Mouse (Mus musculus) gastrocnemius, postnatal 4 days (tissue): ENCODE results near the gene Itfg1. TPM values are rescaled to one million over a fixed set of nuclear protein-coding genes. Genes with fewer than 3 reads are reported as not detected.

Experiments
- DNase-seq, 2 experiments: peaks; one replicate each; pipeline ENCODE4 v3.0.0; 2021 to 2022; ENCODE audit warnings: low spot score in 2 of 2, mixed read lengths in 2 of 2
- microRNA-seq: library from miRNA; unstranded; fragments of <30 nt; microRNA quantifications from one replicate; pipeline ENCODE4 v1.2.0, GENCODE M21; 2021
- total RNA-seq, 2 experiments: library from RNA; stranded (reverse); gene quantifications; 2 replicates each; pipeline ENCODE4 v1.2.3; 2021

Itfg1 gene
- total RNA-seq, 2 experiments from 2014 or later, result 38.2 to 40.6 TPM

- DNase-seq, result no peak
These were observed 95.7 kb downstream of the Itfg1 start for GRCm38 (mm10) chr8:85745053-85745452.

- DNase-seq, result no peak
These were observed 110.2 kb downstream of the Itfg1 start for GRCm38 (mm10) chr8:85730545-85730944.

- no peak for DNase-seq
These were observed 123.5 kb downstream of the Itfg1 start for GRCm38 (mm10) chr8:85717271-85717670.

DNA sequence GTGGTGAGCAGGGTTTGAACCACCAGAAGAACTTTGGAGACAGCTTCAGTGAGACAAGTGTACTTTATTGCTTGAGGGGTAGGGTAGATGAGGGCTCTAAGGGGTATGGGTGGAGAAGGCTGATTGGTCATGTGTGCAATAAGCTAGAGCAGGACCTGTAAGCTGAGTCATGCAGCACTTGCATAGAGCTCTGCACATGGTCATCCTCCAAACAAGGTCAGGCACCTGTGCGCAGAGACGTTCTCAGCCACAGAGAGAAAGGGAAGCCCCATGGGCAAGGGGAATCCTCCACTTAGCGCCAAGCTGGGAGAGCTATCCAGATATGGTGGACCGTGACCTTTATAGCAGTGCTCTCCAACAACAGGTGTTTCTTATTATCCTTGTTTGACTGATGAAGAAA is 124.0 kb downstream of the Itfg1 start:
- DNase-seq, result no peak

DNA sequence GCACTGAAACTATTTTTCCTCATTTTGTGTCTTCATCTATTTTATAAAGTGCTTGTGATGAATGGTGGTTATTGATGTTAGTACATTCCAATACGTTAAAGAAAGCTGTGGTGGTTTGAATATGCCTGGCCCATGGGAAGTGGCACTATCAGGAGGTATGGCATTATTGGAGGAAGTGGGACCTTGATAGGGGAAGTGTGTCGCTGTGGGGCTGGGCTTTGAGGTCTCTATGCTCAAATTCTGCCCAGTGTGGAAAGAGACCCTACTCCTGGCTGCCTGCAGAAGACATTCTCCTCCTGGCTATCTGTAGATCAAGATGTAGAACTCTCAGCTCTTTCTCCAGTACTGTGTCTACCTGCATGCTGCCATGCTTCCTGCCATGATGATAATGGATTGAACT is 133.7 kb downstream of the Itfg1 start:
- DNase-seq, result no peak

DNA sequence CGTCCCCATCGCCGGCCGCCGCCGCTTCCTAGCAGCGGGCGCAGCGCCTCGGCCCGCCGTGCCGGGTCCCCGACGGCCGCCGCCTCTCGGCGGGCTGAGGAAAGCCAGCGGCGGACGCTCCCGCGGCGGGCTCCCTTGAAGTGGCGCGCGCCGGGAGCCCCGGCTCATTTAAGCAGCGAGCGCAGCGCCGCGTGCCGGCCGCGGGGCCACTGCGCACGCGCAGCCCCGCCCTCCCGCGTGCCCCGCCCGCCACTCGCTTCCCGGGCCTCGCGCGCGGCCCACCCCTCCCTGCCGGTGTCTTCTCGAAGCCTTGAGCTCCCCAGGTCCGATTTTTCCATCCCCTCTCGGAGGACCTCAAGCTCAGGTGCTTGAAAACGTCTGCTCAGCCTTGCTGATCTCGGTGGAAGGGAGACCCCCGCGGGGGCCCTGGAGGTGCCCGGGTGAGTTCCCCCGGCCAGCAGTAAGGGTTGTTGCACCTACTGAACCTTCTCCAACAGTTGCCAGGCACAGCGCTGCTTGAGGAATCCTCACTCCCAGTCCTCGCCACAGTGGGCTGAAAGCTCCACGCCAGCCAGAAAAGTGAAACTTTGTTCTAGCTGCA is 139.9 kb downstream of the Itfg1 start, which contains the start of gene Neto2:
TSS of gene Neto2 (minus strand) at position 174 of the 601 bp plus-strand sequence.
- peak; percentile 63 to 70 for DNase-seq

GRCm38 (mm10) chr8:85700101-85700750 is 140.5 kb downstream of the Itfg1 start:
- DNase-seq, result peak; percentile 36 to 68

GRCm38 (mm10) chr8:85699051-85699450 is 141.7 kb downstream of the Itfg1 start:
- DNase-seq, result peak; percentile 23 to 48

Small RNA genes lying within 50 kb of the gene (microRNA-seq; reads per million reads assigned to microRNA genes)
- gene Mir8109, result not detected

Other genes with a start within 250 kb of the Itfg1 start
- 1 to 10 TPM; 4.7 to 5.3 TPM for gene Neto2, start 140.0 kb downstream of the Itfg1 start, total RNA-seq
- gene Phkb, start within 50 bp of the Itfg1 start, total RNA-seq, result 10 to 100 TPM; 80.0 to 84.8 TPM